Mouse (Mus musculus) neural tube, embryonic 13.5 days (tissue): ENCODE data around the gene Dpysl5. TPM values are rescaled to one million over a fixed set of nuclear protein-coding genes. Genes with fewer than 3 reads are reported as not detected.

ENCODE experiments used
- ATAC-seq: fragments of 200-750 bp; cut with Nextera tagmentation; 2 replicates; pipeline ENCODE4 v1.8.0; 2017; ENCODE audit warnings: low read depth, mild to moderate bottlenecking, moderate TSS enrichment, moderate library complexity
- H3K27ac ChIP-seq: fragments of 300-500 bp; sonication (generic); replicated peaks from 2 replicates; pipeline ENCODE4 v1.5.1; 2015; ENCODE audit warnings: moderate library complexity, mild to moderate bottlenecking, inconsistent platforms
- H3K27me3 ChIP-seq: fragments of 300-500 bp; sonication (generic); 2 replicates; pipeline ENCODE4 v1.6.1; 2015; ENCODE audit warnings: mild to moderate bottlenecking, inconsistent platforms
- H3K36me3 ChIP-seq: fragments of 300-500 bp; sonication (generic); 2 replicates; pipeline ENCODE4 v1.6.1; 2015; ENCODE audit warnings: mild to moderate bottlenecking, inconsistent platforms
- H3K4me1 ChIP-seq: fragments of 300-500 bp; sonication (generic); replicated peaks from 2 replicates; pipeline ENCODE4 v1.6.1; 2015; ENCODE audit warnings: inconsistent platforms
- H3K4me2 ChIP-seq: fragments of 300-500 bp; sonication (generic); 2 replicates; pipeline ENCODE4 v1.6.1; 2015; ENCODE audit warnings: inconsistent platforms, mild to moderate bottlenecking, moderate library complexity
- H3K4me3 ChIP-seq: fragments of 300-500 bp; sonication (generic); 2 replicates; pipeline ENCODE4 v1.5.1; 2015; ENCODE audit warnings: mild to moderate bottlenecking, inconsistent platforms
- H3K9ac ChIP-seq: fragments of 300-500 bp; sonication (generic); 2 replicates; pipeline ENCODE4 v1.6.1; 2015; ENCODE audit warnings: moderate library complexity, mild to moderate bottlenecking, inconsistent platforms
- H3K9me3 ChIP-seq: fragments of 300-500 bp; sonication (generic); 2 replicates; pipeline ENCODE4 v1.6.1; 2016; ENCODE audit warnings: inconsistent platforms
- WGBS: fragments of 180-500 bp; shearing (Covaris S2); methylation state at CpG from one replicate; pipeline ENCODE4 v1.1.7; 2015; 5-methylcytosine and 5-hydroxymethylcytosine counted together
- polyA plus RNA-seq: library from polyadenylated mRNA; unstranded; fragments of >200 nt; fragmentation: Nextera tagmentation; extraction: Ambion mirVana; gene quantifications from 2 replicates; pipeline ENCODE4 v1.2.1, GENCODE M21; 2015

The Dpysl5 gene
- polyA plus RNA-seq, result 176 and 184 TPM in 2 replicates

DNA sequence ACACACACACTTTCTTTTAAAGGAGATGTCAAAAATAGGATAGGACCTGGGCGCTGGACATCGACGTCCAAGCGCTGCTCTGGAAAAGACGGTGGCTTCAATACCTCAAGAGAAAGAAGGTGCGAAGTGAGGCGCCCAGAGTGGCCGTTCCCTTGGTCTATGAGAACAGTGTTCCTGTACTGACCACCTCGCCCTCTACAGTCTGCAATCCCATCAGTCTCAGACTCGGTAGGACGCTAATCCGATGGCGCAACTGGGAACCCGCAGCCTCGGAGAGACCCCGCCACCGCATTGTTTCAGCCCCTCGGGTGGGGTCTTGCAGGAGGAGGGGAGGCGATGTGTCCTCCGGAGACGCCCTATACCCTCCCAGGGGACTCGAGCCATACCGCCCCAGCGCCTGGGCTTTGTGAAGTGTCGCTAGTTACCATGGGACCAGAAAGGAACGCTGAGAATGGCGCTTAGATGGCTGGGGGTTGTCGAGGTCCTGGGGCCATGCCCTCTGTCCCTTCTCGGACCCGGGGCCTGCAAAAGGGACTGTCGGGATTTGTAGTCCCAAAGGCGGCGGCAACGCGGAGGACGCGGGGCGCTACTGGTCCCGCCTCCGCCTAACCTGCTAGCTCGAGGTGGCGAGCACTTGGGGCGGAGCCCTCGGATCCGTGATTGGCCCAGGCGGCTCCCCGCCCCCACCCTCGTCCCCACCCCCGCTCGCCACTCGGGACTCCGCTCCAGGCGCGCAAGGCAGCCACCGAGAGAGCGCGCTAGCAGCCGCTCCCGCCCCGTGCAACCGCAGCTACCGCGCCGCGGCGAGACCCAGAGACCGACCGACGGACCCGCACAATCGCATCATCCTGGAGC lies at the start of gene Dpysl5:
Dpysl5 (plus strand) TSS at position 418 of the 855 bp plus-strand sequence.
- Histone ChIP-seq H3K9ac (peak within 1 kb of the TSS; percentile 95), H3K27ac (peak within 1 kb of the TSS; percentile 95), H3K4me1 (peaks cover 41% of the 10 kb centered on the region), H3K27me3 (no peaks in the 10 kb centered on the region; the same call in none of the 2 replicates), H3K9me3 (no peaks in the 10 kb centered on the region), H3K4me2 (peak within 1 kb of the TSS; percentile 76), H3K4me3 (peak within 1 kb of the TSS; percentile 87), H3K36me3 (0 out of 2 replicates have a peak, but pooled peaks cover under 1% of the 10 kb centered on the region)
- under 1% methylated on average over 71 of the region's 71 CpGs for WGBS
- peak; percentile 89 for ATAC-seq

DNA sequence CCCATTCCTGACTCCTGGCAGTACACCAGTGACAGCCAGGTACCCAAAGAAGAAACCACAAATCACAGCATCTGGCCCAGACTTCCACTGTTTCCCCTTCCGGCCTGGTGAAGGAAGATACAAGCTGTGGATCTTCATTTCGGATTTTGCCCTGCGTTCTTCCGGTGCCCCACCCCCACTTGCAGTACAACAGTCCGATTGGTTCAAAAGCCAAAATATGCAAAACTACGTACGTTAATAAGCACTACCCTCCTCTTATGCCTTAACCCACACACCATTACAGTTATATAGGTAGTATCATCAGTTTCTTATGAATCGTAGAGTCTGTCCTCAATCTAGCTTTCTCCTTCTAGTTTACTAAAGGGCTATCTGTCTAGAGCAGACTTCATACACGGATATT lies 46.0 kb upstream of the Dpysl5 start:
- no peak for ATAC-seq
- H3K9me3 ChIP-seq, result no peaks in the 10 kb centered on the region

GRCm38 (mm10) chr5:30665968-30666367 lies 45.4 kb upstream of the Dpysl5 start:
- H3K27me3 ChIP-seq, result no peaks in the 10 kb centered on the region
- H3K4me1 ChIP-seq, result peaks cover 18% of the 10 kb centered on the region
- H3K27ac ChIP-seq, result peak overlapping the region; percentile 65; the same call in 1 of the 2 replicates
- peak overlapping the region; percentile 88 for H3K4me2 ChIP-seq
- 68% methylated on average over 6 of the region's 6 CpGs for WGBS
- H3K9me3 ChIP-seq, result no peaks in the 10 kb centered on the region
- H3K9ac ChIP-seq, result peak overlapping the region; percentile 69
- ATAC-seq, result 0 out of 2 replicates have a peak, but pooled peaks have one; percentile 8
- no peaks in the 10 kb centered on the region for H3K36me3 ChIP-seq
- peak overlapping the region; percentile 74 for H3K4me3 ChIP-seq

More for the DNA sequence above, 46.0 kb upstream of the Dpysl5 start:
- H3K27ac ChIP-seq, result no peak overlapping the region
- no peak overlapping the region for H3K4me2 ChIP-seq
- peaks cover 18% of the 10 kb centered on the region for H3K4me1 ChIP-seq
- H3K4me3 ChIP-seq, result no peak overlapping the region
- 92% methylated on average over 9 of the region's 9 CpGs for WGBS
- H3K9ac ChIP-seq, result no peak overlapping the region
- H3K27me3 ChIP-seq, result no peaks in the 10 kb centered on the region
- H3K36me3 ChIP-seq, result no peaks in the 10 kb centered on the region

- Histone ChIP-seq H3K27ac (peak within 1 kb of the TSS; percentile 65), H3K4me3 (peak within 1 kb of the TSS; percentile 74), H3K4me1 (peaks cover 18% of the 10 kb centered on the region), H3K36me3 (no peaks in the 10 kb centered on the region), H3K9ac (peak within 1 kb of the TSS; percentile 78), H3K4me2 (peak within 1 kb of the TSS; percentile 88), H3K27me3 (no peaks in the 10 kb centered on the region), H3K9me3 (no peaks in the 10 kb centered on the region)
- WGBS, result under 1% methylated on average over 40 of the region's 40 CpGs
- ATAC-seq, result peak; percentile 96
Measured at GRCm38 (mm10) chr5:30666391-30667195, 44.8 kb upstream of the Dpysl5 start, which contains the start of gene Cenpa. TSS of gene Cenpa (plus strand) at chr5:30666777.

DNA sequence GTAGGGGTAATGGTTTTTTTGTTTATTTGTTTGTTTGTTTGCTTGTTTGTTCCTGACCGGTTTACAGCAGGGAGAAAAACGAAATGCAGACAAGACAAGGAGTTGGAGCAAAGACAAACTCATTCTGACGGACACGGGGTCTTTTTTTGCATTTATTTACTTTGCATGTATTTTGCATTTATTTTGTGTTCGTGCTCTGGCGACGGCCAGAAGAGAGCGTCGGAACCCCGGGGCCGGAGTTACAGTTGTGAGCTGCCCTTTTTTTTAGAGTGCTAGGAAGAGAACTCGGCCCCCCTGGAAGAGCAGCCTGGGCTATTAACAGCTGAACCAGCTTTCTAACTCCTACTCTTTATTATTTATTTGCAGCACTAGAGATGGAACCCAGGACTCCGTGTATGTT lies 44.1 kb upstream of the Dpysl5 start:
- ATAC-seq, result no peak
- WGBS, result under 1% methylated on average over 13 of the region's 13 CpGs

GRCm38 (mm10) chr5:30667686-30668085 lies 43.7 kb upstream of the Dpysl5 start:
- H3K9me3 ChIP-seq, result no peaks in the 10 kb centered on the region
- peak overlapping the region; percentile 74 for H3K4me3 ChIP-seq
- ATAC-seq, result no peak
- 7% methylated on average over 3 of the region's 3 CpGs for WGBS
- H3K4me1 ChIP-seq, result peaks cover 18% of the 10 kb centered on the region
- H3K4me2 ChIP-seq, result peak overlapping the region; percentile 88
- H3K9ac ChIP-seq, result peak overlapping the region; percentile 78
- H3K27me3 ChIP-seq, result no peaks in the 10 kb centered on the region
- peaks cover 2% of the 10 kb centered on the region for H3K36me3 ChIP-seq
- H3K27ac ChIP-seq, result no peak overlapping the region

More for the DNA sequence above, 44.1 kb upstream of the Dpysl5 start:
- Histone ChIP-seq H3K27ac (no peak overlapping the region), H3K9ac (peak overlapping the region; percentile 78), H3K36me3 (no peaks in the 10 kb centered on the region; the same call in 1 of the 2 replicates), H3K4me1 (peaks cover 18% of the 10 kb centered on the region), H3K27me3 (no peaks in the 10 kb centered on the region), H3K4me2 (peak overlapping the region; percentile 88), H3K9me3 (no peaks in the 10 kb centered on the region), H3K4me3 (peak overlapping the region; percentile 74)

- Histone ChIP-seq H3K27me3 (no peaks in the 10 kb centered on the region), H3K36me3 (peaks cover 4% of the 10 kb centered on the region), H3K9me3 (no peaks in the 10 kb centered on the region), H3K4me2 (peak overlapping the region; percentile 88; the same call in 1 of the 2 replicates), H3K4me3 (no peak overlapping the region), H3K27ac (no peak overlapping the region), H3K9ac (0 out of 2 replicates have a peak overlapping the region, but pooled peaks have one; percentile 26), H3K4me1 (peaks cover 18% of the 10 kb centered on the region)
- no peak for ATAC-seq
- 93% methylated on average over 9 of the region's 9 CpGs for WGBS
Measured at GRCm38 (mm10) chr5:30668637-30669495, 42.5 kb upstream of the Dpysl5 start.

GRCm38 (mm10) chr5:30669496-30669830 lies 41.9 kb upstream of the Dpysl5 start:
- Histone ChIP-seq H3K9ac (no peak overlapping the region), H3K27ac (no peak overlapping the region), H3K27me3 (no peaks in the 10 kb centered on the region), H3K9me3 (no peaks in the 10 kb centered on the region), H3K4me1 (peaks cover 18% of the 10 kb centered on the region), H3K4me3 (no peak overlapping the region), H3K4me2 (no peak overlapping the region), H3K36me3 (peaks cover 4% of the 10 kb centered on the region)
- no peak for ATAC-seq
- 92% methylated on average over 3 of the region's 3 CpGs for WGBS

DNA sequence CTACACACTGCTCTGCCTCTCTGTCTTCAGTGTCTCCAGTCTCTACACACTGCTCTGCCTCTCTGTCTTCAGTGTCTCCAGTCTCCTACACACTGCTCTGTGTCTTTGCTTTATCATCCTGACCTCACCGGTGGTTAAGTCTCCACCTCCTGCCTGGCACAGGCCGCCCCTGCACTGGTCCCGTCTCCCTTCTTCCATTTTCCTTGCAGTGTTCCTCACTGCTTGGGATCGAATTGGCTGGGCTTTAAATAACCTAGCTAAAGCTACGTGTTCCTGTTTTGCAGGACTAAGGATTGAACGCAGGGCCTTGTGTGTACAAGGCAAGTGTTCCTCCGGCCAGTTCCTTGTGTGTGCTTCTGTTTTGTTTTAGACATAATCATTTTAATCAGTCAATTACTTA lies 41.3 kb upstream of the Dpysl5 start:
- Histone ChIP-seq H3K36me3 (peaks cover 4% of the 10 kb centered on the region), H3K27me3 (no peaks in the 10 kb centered on the region), H3K9me3 (no peaks in the 10 kb centered on the region), H3K4me1 (peaks cover 18% of the 10 kb centered on the region), H3K9ac (no peak overlapping the region), H3K4me2 (no peak overlapping the region), H3K27ac (no peak overlapping the region), H3K4me3 (no peak overlapping the region)
- WGBS, result 94% methylated on average over 7 of the region's 7 CpGs
- ATAC-seq, result no peak

DNA sequence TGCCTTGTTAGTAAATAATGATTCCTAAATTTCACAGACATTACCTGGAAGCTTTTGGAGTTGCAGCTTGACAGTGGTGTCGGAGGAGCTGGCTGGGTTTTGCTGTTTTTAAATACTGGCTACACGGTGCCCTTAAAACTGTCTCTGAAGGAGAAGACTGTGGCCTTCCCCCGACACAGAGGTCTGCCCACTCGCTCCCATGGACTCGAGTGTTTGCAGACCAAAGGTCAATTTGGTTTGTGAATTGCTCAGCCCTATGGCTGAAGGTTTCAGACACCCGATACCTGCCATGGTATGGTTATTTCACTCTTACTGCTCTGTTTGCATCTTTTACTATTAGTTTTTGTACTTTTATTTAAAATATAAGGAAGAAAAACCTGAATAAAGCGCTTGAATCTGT lies 37.4 kb upstream of the Dpysl5 start:
- no peak overlapping the region for H3K4me3 ChIP-seq
- no peaks in the 10 kb centered on the region for H3K9me3 ChIP-seq
- H3K9ac ChIP-seq, result no peak overlapping the region
- peaks cover 4% of the 10 kb centered on the region for H3K36me3 ChIP-seq
- no peak overlapping the region for H3K4me2 ChIP-seq
- H3K4me1 ChIP-seq, result no peaks in the 10 kb centered on the region
- ATAC-seq, result no peak
- H3K27ac ChIP-seq, result no peak overlapping the region
- no peaks in the 10 kb centered on the region for H3K27me3 ChIP-seq
- 84% methylated on average over 7 of the region's 7 CpGs for WGBS

GRCm38 (mm10) chr5:30676800-30677199 lies 34.6 kb upstream of the Dpysl5 start:
- 83% methylated on average over 7 of the region's 7 CpGs for WGBS
- ATAC-seq, result no peak
- Histone ChIP-seq H3K4me2 (no peak overlapping the region), H3K9me3 (no peaks in the 10 kb centered on the region), H3K36me3 (peaks cover 4% of the 10 kb centered on the region), H3K4me3 (no peak overlapping the region), H3K4me1 (no peaks in the 10 kb centered on the region), H3K9ac (no peak overlapping the region), H3K27me3 (no peaks in the 10 kb centered on the region), H3K27ac (no peak overlapping the region)
